Mouse (Mus musculus) midbrain, embryonic 10.5 days (tissue): ENCODE measurements around the gene Hspa1l. TPM values are rescaled to one million over a fixed set of nuclear protein-coding genes. Genes with fewer than 3 reads are reported as not detected.

Source experiments
- DNase-seq: peaks from one replicate; pipeline ENCODE4 v3.0.0-alpha.2; 2017; ENCODE audit warnings: low spot score
- H3K27ac ChIP-seq: fragments of 300-500 bp; sonication (generic); replicated peaks from 2 replicates; pipeline ENCODE4 v1.5.1; 2016; ENCODE audit warnings: mild to moderate bottlenecking
- H3K27me3 ChIP-seq: fragments of 300-500 bp; sonication (generic); 2 replicates; pipeline ENCODE4 v1.6.1; 2016; ENCODE audit warnings: low read depth, mild to moderate bottlenecking; ENCODE audit not compliant: poor library complexity, severe bottlenecking
- H3K36me3 ChIP-seq: fragments of 300-500 bp; sonication (generic); 2 replicates; pipeline ENCODE4 v1.6.1; 2016; ENCODE audit warnings: mild to moderate bottlenecking, moderate library complexity
- H3K4me1 ChIP-seq: fragments of 300-500 bp; sonication (generic); 2 replicates; pipeline ENCODE4 v1.6.1; 2016
- H3K4me3 ChIP-seq: fragments of 300-500 bp; sonication (generic); 2 replicates; pipeline ENCODE4 v1.5.1; 2016; ENCODE audit warnings: mild to moderate bottlenecking, moderate library complexity
- H3K9me3 ChIP-seq: fragments of 300-500 bp; sonication (generic); replicated peaks from 2 replicates; pipeline ENCODE4 v1.6.1; 2016; ENCODE audit warnings: mild to moderate bottlenecking
- WGBS: fragments of 180-500 bp; shearing (Covaris S2); methylation state at CpG from one replicate; pipeline ENCODE4 v1.1.7; 2016; 5-methylcytosine and 5-hydroxymethylcytosine counted together
- polyA plus RNA-seq: library from polyadenylated mRNA; unstranded; fragments of >200 nt; fragmentation: Nextera tagmentation; extraction: Ambion mirVana; gene quantifications from 2 replicates; pipeline ENCODE4 v1.2.1, GENCODE M21; 2016

The Hspa1l gene
- polyA plus RNA-seq, 1 experiment from 2014 or later = 0.81 TPM

- H3K36me3 ChIP-seq = peaks cover 67% of the 10 kb centered on the region
- no peak overlapping the region for H3K27ac ChIP-seq
- no peaks in the 10 kb centered on the region for H3K9me3 ChIP-seq
- WGBS = 75% methylated on average over 14 of the region's 14 CpGs
- H3K27me3 ChIP-seq = no peaks in the 10 kb centered on the region
- no peak for DNase-seq
- 0 out of 2 replicates have a peak overlapping the region, but pooled peaks have one; percentile 1 for H3K4me3 ChIP-seq
- peaks cover 20% of the 10 kb centered on the region for H3K4me1 ChIP-seq
These were observed 45.2 kb downstream of the Hspa1l start for GRCm38 (mm10) chr17:35017706-35018030.

- Histone ChIP-seq H3K27me3 (no peaks in the 10 kb centered on the region), H3K4me1 (peaks cover 20% of the 10 kb centered on the region), H3K9me3 (no peaks in the 10 kb centered on the region), H3K27ac (no peak overlapping the region), H3K4me3 (0 out of 2 replicates have a peak overlapping the region, but pooled peaks have one; percentile 1), H3K36me3 (peaks cover 62% of the 10 kb centered on the region)
- DNase-seq = no peak
- 88% methylated on average over 3 of the region's 3 CpGs for WGBS
These were observed 45.7 kb downstream of the Hspa1l start for GRCm38 (mm10) chr17:35018171-35018570.

GRCm38 (mm10) chr17:35019894-35020293, 47.4 kb downstream of the Hspa1l start:
- Histone ChIP-seq H3K27me3 (no peaks in the 10 kb centered on the region), H3K9me3 (no peaks in the 10 kb centered on the region), H3K27ac (0 out of 2 replicates have a peak overlapping the region, but pooled peaks have one; percentile 42), H3K36me3 (peaks cover 46% of the 10 kb centered on the region), H3K4me1 (peaks cover 29% of the 10 kb centered on the region), H3K4me3 (no peak overlapping the region)
- 80% methylated on average over 11 of the region's 11 CpGs for WGBS
- DNase-seq = no peak

- H3K4me3 ChIP-seq = peak overlapping the region; percentile 37; the same call in 1 of the 2 replicates
- H3K27ac ChIP-seq = peak overlapping the region; percentile 86; the same call in 1 of the 2 replicates
- WGBS = 90% methylated on average over 8 of the region's 8 CpGs
- DNase-seq = no peak
- peaks cover 32% of the 10 kb centered on the region for H3K4me1 ChIP-seq
- H3K27me3 ChIP-seq = no peaks in the 10 kb centered on the region
- H3K36me3 ChIP-seq = peaks cover 42% of the 10 kb centered on the region
- H3K9me3 ChIP-seq = no peaks in the 10 kb centered on the region
These were observed 48.0 kb downstream of the Hspa1l start for GRCm38 (mm10) chr17:35020551-35020950.

- H3K36me3 ChIP-seq = peaks cover 34% of the 10 kb centered on the region
- H3K27me3 ChIP-seq = no peaks in the 10 kb centered on the region
- WGBS = 5% methylated on average over 17 of the region's 17 CpGs
- no peaks in the 10 kb centered on the region for H3K9me3 ChIP-seq
- peak overlapping the region; percentile 86 for H3K27ac ChIP-seq
- peaks cover 38% of the 10 kb centered on the region for H3K4me1 ChIP-seq
- peak overlapping the region; percentile 37 for H3K4me3 ChIP-seq
- peak; percentile 92 for DNase-seq
These were observed 48.8 kb downstream of the Hspa1l start for GRCm38 (mm10) chr17:35021163-35021808.

- H3K36me3 ChIP-seq = peaks cover 28% of the 10 kb centered on the region
- no peak for DNase-seq
- no peaks in the 10 kb centered on the region for H3K27me3 ChIP-seq
- H3K27ac ChIP-seq = peak overlapping the region; percentile 86
- no peaks in the 10 kb centered on the region for H3K9me3 ChIP-seq
- WGBS = 57% methylated on average over 6 of the region's 6 CpGs
- peaks cover 45% of the 10 kb centered on the region for H3K4me1 ChIP-seq
- H3K4me3 ChIP-seq = peak overlapping the region; percentile 37; the same call in 1 of the 2 replicates
These were observed 49.5 kb downstream of the Hspa1l start for GRCm38 (mm10) chr17:35021842-35022477.

GRCm38 (mm10) chr17:35022541-35023060, 50.1 kb downstream of the Hspa1l start:
- WGBS = 94% methylated on average over 8 of the region's 8 CpGs
- peaks cover 21% of the 10 kb centered on the region for H3K36me3 ChIP-seq
- no peak for DNase-seq
- H3K27ac ChIP-seq = peak overlapping the region; percentile 33; the same call in 1 of the 2 replicates
- no peak overlapping the region for H3K4me3 ChIP-seq
- peaks cover 52% of the 10 kb centered on the region for H3K4me1 ChIP-seq
- no peaks in the 10 kb centered on the region for H3K27me3 ChIP-seq
- H3K9me3 ChIP-seq = no peaks in the 10 kb centered on the region

GRCm38 (mm10) chr17:35023221-35023620, 50.7 kb downstream of the Hspa1l start:
- Histone ChIP-seq H3K36me3 (peaks cover 15% of the 10 kb centered on the region; the same call in 1 of the 2 replicates), H3K4me3 (no peak overlapping the region), H3K9me3 (no peaks in the 10 kb centered on the region), H3K27me3 (no peaks in the 10 kb centered on the region), H3K27ac (peak overlapping the region; percentile 34; the same call in 1 of the 2 replicates), H3K4me1 (peaks cover 57% of the 10 kb centered on the region)
- DNase-seq = no peak
- WGBS = 84% methylated on average over 5 of the region's 5 CpGs

- H3K4me1 ChIP-seq = peaks cover 61% of the 10 kb centered on the region
- DNase-seq = no peak
These were observed 51.3 kb downstream of the Hspa1l start for GRCm38 (mm10) chr17:35023756-35024155.

GRCm38 (mm10) chr17:35024261-35024660, 51.8 kb downstream of the Hspa1l start:
- Histone ChIP-seq H3K36me3 (peaks cover 8% of the 10 kb centered on the region; the same call in 1 of the 2 replicates), H3K9me3 (no peaks in the 10 kb centered on the region), H3K27ac (peak overlapping the region; percentile 60), H3K27me3 (no peaks in the 10 kb centered on the region), H3K4me1 (peaks cover 65% of the 10 kb centered on the region), H3K4me3 (peak overlapping the region; percentile 22; the same call in 1 of the 2 replicates)
- no peak for DNase-seq
- 79% methylated on average over 13 of the region's 13 CpGs for WGBS

More at GRCm38 (mm10) chr17:35023756-35024155, 51.3 kb downstream of the Hspa1l start:
- Histone ChIP-seq H3K36me3 (peaks cover 10% of the 10 kb centered on the region; the same call in 1 of the 2 replicates), H3K9me3 (no peaks in the 10 kb centered on the region), H3K4me3 (no peak overlapping the region), H3K27ac (peak overlapping the region; percentile 60; the same call in 1 of the 2 replicates), H3K27me3 (no peaks in the 10 kb centered on the region)
- 82% methylated on average over 4 of the region's 4 CpGs for WGBS

- Histone ChIP-seq H3K36me3 (peaks cover 4% of the 10 kb centered on the region; the same call in 1 of the 2 replicates), H3K9me3 (no peaks in the 10 kb centered on the region), H3K4me3 (no peak overlapping the region), H3K4me1 (peaks cover 71% of the 10 kb centered on the region), H3K27ac (peak overlapping the region; percentile 60), H3K27me3 (no peaks in the 10 kb centered on the region)
- 67% methylated on average over 9 of the region's 10 CpGs for WGBS
- DNase-seq = no peak
These were observed 52.4 kb downstream of the Hspa1l start for GRCm38 (mm10) chr17:35024691-35025488.

- peaks cover 4% of the 10 kb centered on the region; the same call in 1 of the 2 replicates for H3K36me3 ChIP-seq
- WGBS = 91% methylated on average over 5 of the region's 5 CpGs
- H3K4me1 ChIP-seq = peaks cover 74% of the 10 kb centered on the region
- H3K27ac ChIP-seq = peak overlapping the region; percentile 63
- H3K4me3 ChIP-seq = peak overlapping the region; percentile 4; the same call in 1 of the 2 replicates
- H3K27me3 ChIP-seq = no peaks in the 10 kb centered on the region
- no peak for DNase-seq
- no peaks in the 10 kb centered on the region for H3K9me3 ChIP-seq
These were observed 53.7 kb downstream of the Hspa1l start for GRCm38 (mm10) chr17:35026206-35026605.
